16 mouse cellular contexts compared by ENCODE assay signal in genomic region chr1:188539621-188540020, GRCm38 (mm10).
A peak's percentile ranks its signal among the peaks of the same experiment; 100 is the strongest.
DNase-seq lines count a peak whose midpoint lies in the region; ATAC-seq lines count a peak whose summit lies in the region.
"Had no signal": no experiment of that assay in that cellular context is flagged by ENCODE, and none has a peak within 500 bp of the region (broad histone marks: within the 10 kb centered on the region; RNA-seq: fewer than 3 reads in every experiment).

No protein-coding gene starts in this region.

- DNase-seq in urinary bladder, postnatal 25 days (ENCODE audit: low spot score): no peak
- no peak for DNase-seq in spleen, postnatal 4 days (ENCODE audit: low spot score in 2 of 2)
- DNase-seq in cerebellum, adult 11-12 months: no peak
- DNase-seq: adrenal gland, adult 2 months; adrenal gland, postnatal 10 days; adrenal gland, postnatal 25 days; cerebellum, adult 18-20 months; cerebellum, adult 8-10 months; cerebellum, adult 9-11 months; cerebellum, postnatal 14 days; cerebellum, postnatal 36 days had no signal

- ATAC-seq in common myeloid progenitor, adult 5-6 weeks (replicated peaks; ENCODE audit: low read depth, poor library complexity, severe bottlenecking): peak; percentile 56
- ATAC-seq in granulocyte monocyte progenitor cell, adult 5-6 weeks (replicated peaks; ENCODE audit: poor library complexity, severe bottlenecking): peak; percentile 77
- ATAC-seq in megakaryocyte, adult 5-6 weeks (ENCODE audit: poor library complexity, severe bottlenecking): 0 out of 2 replicates have a peak, but pooled peaks have one; percentile 27
- ATAC-seq: forebrain, embryonic 13.5 days; forebrain, embryonic 15.5 days had no signal

Comparison
In these comparisons a context has a peak if more than half of its experiments do, and no peak if none do; other contexts are left out.
1. ATAC-seq: peak in every context shown above with its lines; median percentile 77 in granulocyte monocyte progenitor cell, adult 5-6 weeks; 56 in common myeloid progenitor, adult 5-6 weeks; 27 in megakaryocyte, adult 5-6 weeks.